Mouse (Mus musculus) adrenal gland, postnatal 10 days (tissue): ENCODE results near the gene Sppl3. TPM values are rescaled to one million over a fixed set of nuclear protein-coding genes. Genes with fewer than 3 reads are reported as not detected.
"Not testable (repeated sequence)": the region's sequence is repeated elsewhere in the genome, so short reads cannot be mapped to it uniquely, and the experiment has no call there.

Experiments
- DNase-seq: peaks from one replicate; pipeline ENCODE4 v3.0.0; 2021; ENCODE audit warnings: mixed read lengths
- total RNA-seq, 2 experiments: library from RNA; stranded (reverse); gene quantifications; 2 replicates each; pipeline ENCODE4 v1.2.3; 2021

The Sppl3 gene
- total RNA-seq, 2 experiments from 2014 or later = 54.7 to 63.1 TPM

GRCm38 (mm10) chr5:115074749-115075148 lies 63.8 kb downstream of the Sppl3 start:
- DNase-seq = no peak

- peak; percentile 84 for DNase-seq
Observed at GRCm38 (mm10) chr5:115076144-115076901, 65.4 kb downstream of the Sppl3 start.

- no peak for DNase-seq
Observed at GRCm38 (mm10) chr5:115081636-115082035, 70.7 kb downstream of the Sppl3 start.

- DNase-seq = no peak
Observed at GRCm38 (mm10) chr5:115083492-115083891, 72.6 kb downstream of the Sppl3 start.

- no peak for DNase-seq
Observed at GRCm38 (mm10) chr5:115085675-115086074, 74.7 kb downstream of the Sppl3 start.

GRCm38 (mm10) chr5:115089592-115090268 lies 78.8 kb downstream of the Sppl3 start:
- no peak for DNase-seq

GRCm38 (mm10) chr5:115091015-115091414 lies 80.1 kb downstream of the Sppl3 start:
- no peak for DNase-seq

- DNase-seq = no peak
Observed at GRCm38 (mm10) chr5:115091776-115092175, 80.8 kb downstream of the Sppl3 start.

GRCm38 (mm10) chr5:115098195-115098594 lies 87.3 kb downstream of the Sppl3 start, which contains the start of gene Gm10401:
Gene Gm10401 (minus strand): TSS chr5:115098295.
- no peak for DNase-seq

GRCm38 (mm10) chr5:115099530-115099929 lies 88.6 kb downstream of the Sppl3 start:
- DNase-seq = no peak

GRCm38 (mm10) chr5:115099991-115100390 lies 89.1 kb downstream of the Sppl3 start:
- DNase-seq = peak; percentile 74

GRCm38 (mm10) chr5:115100473-115100872 lies 89.5 kb downstream of the Sppl3 start:
- no peak for DNase-seq

GRCm38 (mm10) chr5:115102231-115102630 lies 91.3 kb downstream of the Sppl3 start:
- no peak for DNase-seq

GRCm38 (mm10) chr5:115103253-115103652 lies 92.3 kb downstream of the Sppl3 start:
- not testable (repeated sequence) for DNase-seq

- peak; percentile 69 for DNase-seq
Observed at GRCm38 (mm10) chr5:115111156-115111555, 100.2 kb downstream of the Sppl3 start.

GRCm38 (mm10) chr5:115113244-115113643 lies 102.3 kb downstream of the Sppl3 start:
- no peak for DNase-seq

- no peak for DNase-seq
Observed at GRCm38 (mm10) chr5:115114501-115114900, 103.6 kb downstream of the Sppl3 start.

GRCm38 (mm10) chr5:115116426-115116825 lies 105.5 kb downstream of the Sppl3 start:
- no peak for DNase-seq

GRCm38 (mm10) chr5:115117467-115117866 lies 106.5 kb downstream of the Sppl3 start:
- DNase-seq = no peak

- peak; percentile 94 for DNase-seq
Observed at GRCm38 (mm10) chr5:115118961-115119570, 108.1 kb downstream of the Sppl3 start, which contains the start of gene Acads. Gene Acads (minus strand): TSS chr5:115119346.

GRCm38 (mm10) chr5:115120978-115121377 lies 110.0 kb downstream of the Sppl3 start:
- no peak for DNase-seq

- DNase-seq = no peak
Observed at GRCm38 (mm10) chr5:115124690-115125089, 113.8 kb downstream of the Sppl3 start.
